Mouse (Mus musculus) liver, embryonic 11.5 days (tissue): ENCODE data around the gene Terf2. TPM values are rescaled to one million over a fixed set of nuclear protein-coding genes. Genes with fewer than 3 reads are reported as not detected.

Experiments
- ATAC-seq: fragments of 200-750 bp; cut with Nextera tagmentation; replicated peaks from 2 replicates; pipeline ENCODE4 v1.8.0; 2017; ENCODE audit warnings: moderate number of reproducible peaks, mild to moderate bottlenecking, moderate TSS enrichment, moderate library complexity; ENCODE audit not compliant: low FRiP score
- DNase-seq: peaks from one replicate; pipeline ENCODE4 v3.0.0-alpha.2; 2017; ENCODE audit warnings: low spot score
- H3K27ac ChIP-seq: fragments of 300-500 bp; sonication (generic); 2 replicates; pipeline ENCODE4 v1.5.1; 2014; ENCODE audit warnings: mild to moderate bottlenecking, low read depth, low read length, control low read depth
- H3K27me3 ChIP-seq: fragments of 300-500 bp; sonication (generic); replicated peaks from 2 replicates; pipeline ENCODE4 v1.6.1; 2014; ENCODE audit warnings: low read length, mixed read lengths; ENCODE audit not compliant: control insufficient read depth, insufficient read depth
- H3K36me3 ChIP-seq: fragments of 300-500 bp; sonication (generic); 2 replicates; pipeline ENCODE4 v1.6.1; 2014; ENCODE audit warnings: mild to moderate bottlenecking, low read length, moderate library complexity, mixed read lengths; ENCODE audit not compliant: control insufficient read depth, insufficient read depth
- H3K4me1 ChIP-seq: fragments of 300-500 bp; sonication (generic); replicated peaks from 2 replicates; pipeline ENCODE4 v1.6.1; 2014; ENCODE audit warnings: low read length, mixed read lengths; ENCODE audit not compliant: control insufficient read depth, insufficient read depth
- H3K4me2 ChIP-seq: fragments of 300-500 bp; sonication (generic); 2 replicates; pipeline ENCODE4 v1.6.1; 2014; ENCODE audit warnings: mild to moderate bottlenecking, control low read depth, moderate library complexity
- H3K4me3 ChIP-seq: fragments of 300-500 bp; sonication (generic); 2 replicates; pipeline ENCODE4 v1.5.1; 2014; ENCODE audit warnings: low read depth, low read length, control low read depth
- H3K9ac ChIP-seq: fragments of 300-500 bp; sonication (generic); 2 replicates; pipeline ENCODE4 v1.6.1; 2014; ENCODE audit warnings: low read depth, low read length, control low read depth
- H3K9me3 ChIP-seq: fragments of 300-500 bp; sonication (generic); 2 replicates; pipeline ENCODE4 v1.6.1; 2016; ENCODE audit warnings: low read length, inconsistent platforms, mixed read lengths; ENCODE audit not compliant: control insufficient read depth
- WGBS: fragments of 180-500 bp; shearing (Covaris S2); extraction: QIAGEN DNeasy Blood & Tissue Kit; methylation state at CpG from one replicate; pipeline ENCODE4 v1.1.7; 2014; 5-methylcytosine and 5-hydroxymethylcytosine counted together
- polyA plus RNA-seq: library from polyadenylated mRNA; unstranded; fragments of >200 nt; fragmentation: Nextera tagmentation; extraction: Ambion mirVana; gene quantifications from 2 replicates; pipeline ENCODE4 v1.2.1, GENCODE M21; 2014

Terf2 gene
- polyA plus RNA-seq, 1 experiment from 2014 or later, result 11.3 TPM

DNA sequence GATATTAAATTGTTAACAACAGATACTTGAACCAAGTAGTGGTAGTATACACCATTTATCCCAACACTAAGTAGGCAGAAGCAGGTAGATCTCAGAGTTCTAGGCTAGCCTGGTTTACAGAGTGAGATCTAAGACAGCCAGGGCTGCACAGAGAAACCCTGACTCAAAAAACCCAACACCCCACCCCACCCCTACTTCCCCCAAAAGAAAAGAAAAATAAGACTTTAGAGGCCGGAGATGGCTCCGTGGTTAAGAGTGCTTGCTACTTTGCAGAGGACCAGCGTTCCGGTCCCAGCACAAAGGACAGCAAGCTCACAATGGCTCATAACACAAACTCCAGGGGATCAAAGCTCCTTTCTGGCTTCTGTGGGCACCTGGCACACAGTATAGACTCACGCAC is 10.3 kb downstream of the Terf2 start:
- Histone ChIP-seq H3K4me1 (no peaks in the 10 kb centered on the region), H3K9ac (no peak overlapping the region), H3K4me3 (no peak overlapping the region), H3K36me3 (peaks cover 42% of the 10 kb centered on the region), H3K27ac (no peak overlapping the region), H3K27me3 (no peaks in the 10 kb centered on the region), H3K4me2 (no peak overlapping the region), H3K9me3 (no peaks in the 10 kb centered on the region)
- DNase-seq, result no peak
- no peak for ATAC-seq
- 98% methylated on average over 5 of the region's 5 CpGs for WGBS

DNA sequence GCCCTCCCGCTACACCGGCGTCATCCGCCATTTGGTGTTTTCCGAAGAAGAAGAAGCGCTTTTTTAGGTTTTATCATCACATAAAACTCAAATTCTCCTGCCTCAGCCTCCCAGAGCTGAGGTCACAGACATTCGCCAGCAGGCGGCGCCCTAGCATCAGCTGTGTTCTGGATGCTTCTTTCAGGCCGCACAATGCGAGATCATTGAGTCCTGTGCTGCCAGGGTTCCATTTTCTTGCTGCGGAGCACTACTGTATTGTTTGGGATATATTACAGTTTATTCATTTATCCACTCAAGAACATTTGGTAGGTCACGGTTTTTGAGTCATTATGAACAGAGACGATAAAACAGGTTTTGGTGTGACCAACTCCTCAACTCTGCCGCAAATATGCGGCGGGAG is 11.0 kb downstream of the Terf2 start:
- Histone ChIP-seq H3K4me3 (no peak overlapping the region), H3K9me3 (no peaks in the 10 kb centered on the region), H3K36me3 (peaks cover 42% of the 10 kb centered on the region), H3K27ac (no peak overlapping the region), H3K27me3 (no peaks in the 10 kb centered on the region), H3K4me2 (no peak overlapping the region), H3K4me1 (no peaks in the 10 kb centered on the region), H3K9ac (no peak overlapping the region)
- ATAC-seq (no peak), DNase-seq (no peak)
- WGBS, result 93% methylated on average over 17 of the region's 17 CpGs

DNA sequence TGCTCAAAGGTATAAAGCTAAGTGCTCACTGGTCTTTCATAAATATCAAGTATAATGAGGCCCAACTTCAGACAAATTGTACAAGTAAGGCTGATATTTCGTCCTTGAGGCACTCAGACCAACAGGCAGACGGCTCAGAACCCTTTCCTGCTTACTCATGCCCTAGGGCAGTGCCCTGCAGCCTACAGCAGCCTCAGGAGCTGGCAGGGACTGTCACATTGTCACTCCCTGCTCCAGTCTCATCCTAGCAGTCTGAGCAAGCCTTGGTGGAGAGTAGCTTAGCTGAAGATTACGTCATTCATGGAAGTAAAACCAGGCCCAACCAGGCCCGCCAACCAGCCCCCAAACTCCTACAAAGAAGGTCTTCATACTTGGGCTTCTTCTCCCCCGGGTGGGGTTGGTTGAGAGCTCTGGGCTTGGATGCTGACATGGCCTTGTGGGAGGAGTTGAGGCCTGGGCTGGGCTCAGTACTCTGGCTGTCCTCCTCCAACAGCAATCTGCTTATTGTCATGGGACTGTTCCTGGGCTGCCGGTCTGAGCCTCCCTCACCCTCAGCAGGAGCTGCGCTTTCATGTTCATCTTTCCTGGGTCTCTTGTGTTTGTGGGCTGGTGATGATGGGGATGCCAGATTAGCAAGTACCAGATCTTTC is 20.0 kb downstream of the Terf2 start:
- no peaks in the 10 kb centered on the region for H3K27me3 ChIP-seq
- H3K4me2 ChIP-seq, result no peak overlapping the region
- no peak overlapping the region for H3K27ac ChIP-seq
- H3K4me1 ChIP-seq, result no peaks in the 10 kb centered on the region
- no peak for ATAC-seq
- H3K9me3 ChIP-seq, result no peaks in the 10 kb centered on the region
- H3K9ac ChIP-seq, result no peak overlapping the region
- WGBS, result 80% methylated on average over 7 of the region's 7 CpGs
- no peak overlapping the region for H3K4me3 ChIP-seq
- no peak for DNase-seq
- H3K36me3 ChIP-seq, result peaks cover 32% of the 10 kb centered on the region

DNA sequence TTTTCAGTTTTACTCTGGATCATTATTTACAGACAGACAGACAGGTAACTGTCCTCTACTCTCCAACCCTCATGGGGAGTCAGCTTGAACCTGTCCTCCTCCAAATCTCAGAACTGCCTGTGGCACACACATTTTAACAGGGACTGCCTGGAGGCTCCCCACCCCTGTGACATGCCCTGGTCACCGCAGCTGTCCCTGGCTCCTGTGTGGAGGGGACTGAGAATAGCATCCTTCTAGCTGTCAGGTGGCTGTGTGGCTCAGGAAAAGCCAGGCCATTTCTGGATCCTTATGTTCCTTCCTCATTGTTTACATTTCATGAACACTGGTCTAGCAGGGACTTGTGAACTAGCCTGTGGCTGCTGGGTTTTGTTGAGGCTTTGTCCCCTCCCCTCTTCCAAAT is 22.2 kb downstream of the Terf2 start:
- no peak overlapping the region for H3K27ac ChIP-seq
- no peak for ATAC-seq
- H3K9me3 ChIP-seq, result no peaks in the 10 kb centered on the region
- no peak overlapping the region for H3K4me2 ChIP-seq
- no peak for DNase-seq
- 75% methylated on average over 1 of the region's 1 CpGs for WGBS
- H3K4me1 ChIP-seq, result no peaks in the 10 kb centered on the region
- H3K4me3 ChIP-seq, result no peak overlapping the region
- peaks cover 25% of the 10 kb centered on the region for H3K36me3 ChIP-seq
- H3K27me3 ChIP-seq, result no peaks in the 10 kb centered on the region
- no peak overlapping the region for H3K9ac ChIP-seq

DNA sequence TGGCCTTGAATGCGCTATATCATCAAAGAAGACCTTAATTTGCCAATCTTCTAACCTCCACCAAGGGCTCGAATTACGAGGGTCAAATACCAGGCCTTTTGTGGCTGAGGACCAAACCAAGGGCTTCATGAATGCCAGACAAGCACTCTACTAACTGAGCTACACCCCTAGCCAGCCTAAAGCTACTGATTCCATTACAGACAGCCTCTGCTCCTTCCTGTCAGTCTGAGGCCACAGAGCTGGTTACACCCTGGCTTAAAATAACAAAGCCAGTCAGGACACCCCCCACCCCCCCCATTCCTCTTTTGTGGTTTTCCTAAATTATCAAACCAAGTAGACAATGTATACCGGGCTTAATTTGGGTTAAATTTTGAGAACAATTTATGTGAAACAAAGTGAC is 22.6 kb downstream of the Terf2 start:
- WGBS, result 78% methylated on average over 4 of the region's 4 CpGs
- H3K36me3 ChIP-seq, result peaks cover 25% of the 10 kb centered on the region
- H3K27ac ChIP-seq, result no peak overlapping the region
- H3K9ac ChIP-seq, result no peak overlapping the region
- no peak for ATAC-seq
- H3K27me3 ChIP-seq, result no peaks in the 10 kb centered on the region
- no peak overlapping the region for H3K4me3 ChIP-seq
- DNase-seq, result no peak
- H3K9me3 ChIP-seq, result no peaks in the 10 kb centered on the region
- no peaks in the 10 kb centered on the region for H3K4me1 ChIP-seq
- no peak overlapping the region for H3K4me2 ChIP-seq

DNA sequence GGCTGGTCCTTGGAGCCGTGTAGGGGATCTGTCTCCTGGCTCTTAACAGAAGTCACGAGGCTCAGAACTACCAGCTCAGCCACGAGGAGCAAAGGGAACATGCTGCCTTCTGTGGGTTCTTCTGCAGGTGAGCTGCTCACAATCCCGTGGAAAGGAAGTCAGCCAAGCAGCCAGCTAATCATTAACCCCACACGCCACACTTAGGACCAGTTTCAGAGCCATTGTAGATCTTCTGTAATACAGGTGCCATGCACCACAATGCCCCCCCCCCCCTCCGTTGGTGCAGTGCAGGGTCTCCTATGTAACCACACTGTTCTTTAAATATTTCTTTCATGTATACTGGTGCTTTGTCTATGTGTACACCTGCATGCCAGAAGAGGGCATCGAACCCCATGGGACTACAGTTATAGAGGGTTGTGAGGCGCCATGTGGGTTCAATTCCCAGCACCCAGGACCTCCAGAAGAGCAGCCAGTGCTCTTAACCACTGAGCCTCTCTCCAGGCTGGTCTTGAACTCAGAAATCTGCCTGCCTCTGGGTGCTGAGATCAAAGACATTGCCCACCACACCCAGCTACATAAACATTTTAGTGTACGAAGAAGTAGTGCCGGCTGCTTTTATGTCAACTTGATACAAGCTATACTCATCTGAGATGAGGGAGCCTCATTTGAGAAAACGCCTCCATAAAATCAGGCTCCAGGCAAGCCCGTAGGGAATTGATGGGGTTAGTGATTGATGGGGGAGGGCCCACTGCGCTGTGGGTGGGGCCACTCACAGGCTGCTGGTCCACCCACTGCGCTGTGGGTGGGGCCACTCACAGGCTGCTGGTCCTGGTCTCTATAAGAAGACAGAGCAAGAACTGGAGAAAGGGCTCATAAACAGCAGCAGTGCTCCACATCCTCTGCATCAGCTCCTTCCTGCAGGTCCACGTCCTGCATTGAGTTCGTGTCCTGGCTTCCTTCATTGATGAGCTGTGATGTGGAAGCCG is 30.5 kb downstream of the Terf2 start, which contains the start of gene Tmed6:
Gene Tmed6 (minus strand): TSS at position 134 of the 986 bp plus-strand sequence.
- peak; percentile 87 for ATAC-seq

DNA sequence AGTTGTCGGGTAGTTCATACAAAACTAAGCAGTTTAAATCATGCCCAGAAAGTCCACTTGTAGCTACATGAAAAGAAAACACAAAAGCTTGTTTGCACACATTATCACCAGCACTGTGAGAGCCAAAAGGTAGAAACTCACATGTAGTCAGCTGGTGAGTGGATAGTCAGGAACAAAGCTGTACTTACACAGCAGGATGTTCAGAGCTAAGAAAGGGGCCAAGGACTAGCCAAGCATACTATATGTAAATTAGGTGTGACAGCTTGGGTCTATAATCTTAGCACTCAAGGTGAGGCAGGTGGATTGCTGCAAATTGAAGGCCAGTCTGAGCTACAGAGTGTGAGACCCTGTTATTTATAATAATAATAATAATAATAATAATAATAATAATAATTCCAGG is 33.7 kb downstream of the Terf2 start:
- WGBS, result 86% methylated on average over 1 of the region's 1 CpGs
- ATAC-seq, result no peak
- H3K4me2 ChIP-seq, result no peak overlapping the region

More for the DNA sequence above, 30.5 kb downstream of the Terf2 start, which contains the start of gene Tmed6:
- Histone ChIP-seq H3K9ac (no peak within 1 kb of the TSS), H3K9me3 (no peaks in the 10 kb centered on the region), H3K27me3 (no peaks in the 10 kb centered on the region), H3K4me2 (no peak within 1 kb of the TSS), H3K27ac (no peak within 1 kb of the TSS), H3K36me3 (peaks cover 4% of the 10 kb centered on the region), H3K4me1 (no peaks in the 10 kb centered on the region), H3K4me3 (no peak within 1 kb of the TSS)
- no peak for DNase-seq
- 48% methylated on average over 17 of the region's 17 CpGs for WGBS

DNA sequence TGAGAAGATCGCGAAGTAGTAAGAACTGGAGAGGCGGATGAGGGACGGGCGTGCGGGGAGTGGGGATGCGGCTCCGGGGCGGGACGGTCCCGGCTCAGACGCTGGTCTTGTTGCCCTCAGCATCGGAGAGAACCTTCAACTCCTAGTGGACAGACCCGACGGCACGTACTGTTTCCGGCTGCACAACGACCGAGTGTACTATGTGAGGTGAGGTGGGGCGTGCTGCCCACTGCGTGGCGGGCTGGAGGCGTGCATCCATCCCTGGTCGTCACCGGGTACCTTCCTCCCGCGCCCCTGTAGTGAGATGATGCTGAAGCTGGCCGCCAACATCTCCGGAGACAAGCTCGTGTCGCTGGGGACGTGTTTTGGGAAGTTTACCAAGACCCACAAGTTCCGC is 39.4 kb downstream of the Terf2 start:
- H3K4me2 ChIP-seq, result peak overlapping the region; percentile 72
- peak overlapping the region; percentile 98 for H3K4me3 ChIP-seq
- H3K4me1 ChIP-seq, result peaks cover 11% of the 10 kb centered on the region
- H3K27me3 ChIP-seq, result no peaks in the 10 kb centered on the region
- H3K27ac ChIP-seq, result peak overlapping the region; percentile 46
- H3K36me3 ChIP-seq, result peaks cover 35% of the 10 kb centered on the region
- DNase-seq (no peak), ATAC-seq (peak; percentile 56)
- under 1% methylated on average over 33 of the region's 33 CpGs for WGBS
- peak overlapping the region; percentile 93 for H3K9ac ChIP-seq
- no peaks in the 10 kb centered on the region for H3K9me3 ChIP-seq

More for the DNA sequence above, 33.7 kb downstream of the Terf2 start:
- Histone ChIP-seq H3K27ac (no peak overlapping the region), H3K27me3 (no peaks in the 10 kb centered on the region), H3K4me3 (no peak overlapping the region), H3K9me3 (no peaks in the 10 kb centered on the region), H3K9ac (no peak overlapping the region), H3K4me1 (peaks cover under 1% of the 10 kb centered on the region), H3K36me3 (peaks cover 9% of the 10 kb centered on the region; the same call in 1 of the 2 replicates)
- no peak for DNase-seq
